Mouse (Mus musculus): ENCODE results near the gene Erg. TPM values are rescaled to one million over a fixed set of nuclear protein-coding genes. Genes with fewer than 3 reads are reported as not detected.
A peak's percentile ranks its signal among the peaks of the same experiment; 100 is the strongest.

Gene Erg
- polyA plus RNA-seq, 1 experiment from 2014 or later = 9.1 TPM

DNA sequence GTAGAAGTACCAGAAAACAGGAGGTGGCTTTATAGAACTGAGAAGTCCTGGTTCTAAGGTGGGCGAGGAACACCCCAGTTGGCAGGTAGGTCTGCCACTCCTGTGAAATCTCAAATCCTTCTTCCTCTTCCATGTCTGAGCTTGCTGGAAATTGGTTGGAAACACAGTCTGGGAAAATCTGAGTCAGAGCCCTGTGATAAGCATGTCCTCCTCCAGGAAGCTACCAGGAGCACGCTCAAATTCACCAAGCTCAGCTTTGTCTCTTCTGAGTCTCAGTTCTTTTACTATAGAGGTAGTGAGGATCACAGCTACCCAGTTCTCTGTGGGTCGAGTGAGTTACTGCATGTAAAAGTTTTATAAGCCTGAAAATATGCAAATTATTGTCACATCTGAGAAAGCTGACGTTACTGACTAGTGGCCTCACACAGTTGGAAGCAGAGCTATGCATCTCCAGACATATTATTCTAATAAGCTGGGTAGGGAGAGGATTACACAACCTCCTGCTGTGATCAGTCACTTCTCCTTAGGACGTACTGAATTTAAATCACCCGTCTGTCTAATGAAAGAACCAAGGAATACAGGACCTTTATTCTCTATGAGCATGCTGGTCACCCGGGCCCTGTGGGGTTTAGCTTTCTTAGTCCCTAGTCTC lies 165.0 kb downstream of the Erg start:
- TF ChIP-seq CTCF (IDR thresholded peaks at IDR 0.05; ENCODE audit: low read depth) = no peak
- DNase-seq = no peak
- Histone ChIP-seq H3K4me1 (ENCODE audit: insufficient read depth) (no peaks in the 10 kb centered on the region), H3K4me3 (ENCODE audit: low read depth, low read length) (no peak overlapping the region), H3K27me3 (ENCODE audit: insufficient read depth, low read length) (no peaks in the 10 kb centered on the region), H3K9me3 (ENCODE audit: low read depth, low read length) (no peaks in the 10 kb centered on the region), H3K27ac (ENCODE audit: low read depth) (no peak overlapping the region), H3K9ac (no peak overlapping the region), H3K4me2 (no peak overlapping the region), H3K36me3 (ENCODE audit: insufficient read depth) (no peaks in the 10 kb centered on the region)
- ATAC-seq (ENCODE audit: insufficient read depth) = no peak
- WGBS = 70% methylated on average over 7 of the region's 7 CpGs

DNA sequence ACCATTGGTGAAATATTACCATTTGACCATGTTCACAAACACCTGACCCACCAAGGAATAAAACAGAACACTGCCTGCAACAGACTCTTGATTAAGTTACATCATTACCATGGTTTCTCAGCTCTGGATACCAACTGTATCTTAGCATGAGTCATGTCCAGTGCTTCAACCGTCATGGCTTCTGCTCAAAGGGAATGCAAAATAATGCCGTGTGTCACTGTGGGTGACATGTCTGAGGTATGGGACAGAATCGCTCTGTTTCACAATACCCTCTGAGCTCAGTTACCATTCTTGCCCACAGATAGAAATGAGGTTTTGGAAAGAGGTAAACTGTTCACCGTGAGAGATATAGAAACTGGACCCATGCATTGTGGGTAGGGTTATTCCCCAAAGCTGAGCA lies 170.5 kb downstream of the Erg start:
- no peak for ATAC-seq (ENCODE audit: insufficient read depth)
- no peak for TF ChIP-seq CTCF (IDR thresholded peaks at IDR 0.05; ENCODE audit: low read depth)

DNA sequence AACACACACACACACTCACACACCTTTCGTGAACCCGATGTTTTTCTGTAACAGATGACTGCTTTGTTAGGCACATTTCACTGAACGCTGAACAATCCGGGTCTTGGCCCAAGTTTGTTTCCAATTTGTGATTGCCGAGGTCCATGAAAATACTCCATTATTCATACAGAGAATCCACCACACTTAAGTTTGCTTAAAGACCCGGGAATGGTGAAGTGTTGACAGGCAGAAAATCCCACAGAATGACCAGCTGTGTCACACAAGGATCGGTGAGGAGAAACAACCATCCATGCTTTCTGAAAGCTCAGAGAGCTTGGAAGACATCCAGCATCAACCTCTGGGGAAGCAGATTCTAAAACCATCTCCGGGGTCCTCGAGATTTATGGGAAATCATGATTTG lies 171.0 kb downstream of the Erg start:
- no peak for ATAC-seq (ENCODE audit: insufficient read depth)
- 47% methylated on average over 9 of the region's 9 CpGs for WGBS
- no peak overlapping the region for H3K4me3 ChIP-seq (ENCODE audit: low read depth, low read length)
- H3K4me2 ChIP-seq = no peak overlapping the region
- H3K4me1 ChIP-seq (ENCODE audit: insufficient read depth) = no peaks in the 10 kb centered on the region
- H3K27ac ChIP-seq (ENCODE audit: low read depth) = no peak overlapping the region
- H3K27me3 ChIP-seq (ENCODE audit: insufficient read depth, low read length) = no peaks in the 10 kb centered on the region
- no peak for TF ChIP-seq CTCF (IDR thresholded peaks at IDR 0.05; ENCODE audit: low read depth)
- H3K9ac ChIP-seq = no peak overlapping the region
- no peaks in the 10 kb centered on the region for H3K9me3 ChIP-seq (ENCODE audit: low read depth, low read length)
- H3K36me3 ChIP-seq (ENCODE audit: insufficient read depth) = no peaks in the 10 kb centered on the region
- no peak for DNase-seq

More for the DNA sequence above, 170.5 kb downstream of the Erg start:
- Histone ChIP-seq H3K36me3 (ENCODE audit: insufficient read depth) (no peaks in the 10 kb centered on the region), H3K4me2 (no peak overlapping the region), H3K27ac (ENCODE audit: low read depth) (no peak overlapping the region), H3K4me3 (ENCODE audit: low read depth, low read length) (no peak overlapping the region), H3K9ac (no peak overlapping the region), H3K4me1 (ENCODE audit: insufficient read depth) (no peaks in the 10 kb centered on the region), H3K27me3 (ENCODE audit: insufficient read depth, low read length) (no peaks in the 10 kb centered on the region), H3K9me3 (ENCODE audit: low read depth, low read length) (no peaks in the 10 kb centered on the region)
- no peak for DNase-seq
- WGBS = 85% methylated on average over 4 of the region's 4 CpGs

DNA sequence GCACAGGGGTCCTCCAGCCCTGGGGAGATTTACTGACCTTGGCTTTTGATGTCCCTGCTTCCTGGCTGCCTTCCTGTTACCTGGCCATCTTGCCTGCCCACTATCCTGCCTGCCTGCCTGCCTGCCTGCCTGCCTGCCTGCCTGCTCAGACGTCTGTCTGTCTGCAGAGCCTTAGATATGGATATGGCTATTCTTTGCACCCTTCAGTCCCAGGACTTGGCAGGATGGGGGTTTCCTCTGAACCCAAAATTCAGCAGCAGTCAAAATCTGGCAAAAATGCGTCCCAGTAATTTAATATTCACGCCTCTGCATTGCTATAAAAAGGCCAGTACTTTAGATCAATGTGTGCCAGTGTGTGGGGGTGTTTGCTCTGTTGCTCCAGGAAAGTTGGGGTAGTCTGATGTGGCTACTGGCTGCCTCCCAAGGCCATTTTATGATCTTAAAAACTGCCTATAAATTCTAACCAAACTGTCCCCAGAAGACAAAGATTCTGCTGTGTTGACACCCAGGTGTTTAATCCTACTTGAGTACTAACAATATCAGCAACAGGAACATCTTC lies 172.9 kb downstream of the Erg start:
- ATAC-seq (ENCODE audit: insufficient read depth) = no peak
- H3K27ac ChIP-seq (ENCODE audit: low read depth) = no peak overlapping the region
- no peak overlapping the region for H3K4me2 ChIP-seq
- no peak for DNase-seq
- TF ChIP-seq CTCF (IDR thresholded peaks at IDR 0.05; ENCODE audit: low read depth) = no peak
- H3K4me1 ChIP-seq (ENCODE audit: insufficient read depth) = no peaks in the 10 kb centered on the region
- H3K9ac ChIP-seq = no peak overlapping the region
- H3K27me3 ChIP-seq (ENCODE audit: insufficient read depth, low read length) = no peaks in the 10 kb centered on the region
- no peaks in the 10 kb centered on the region for H3K9me3 ChIP-seq (ENCODE audit: low read depth, low read length)
- 77% methylated on average over 3 of the region's 3 CpGs for WGBS
- no peaks in the 10 kb centered on the region for H3K36me3 ChIP-seq (ENCODE audit: insufficient read depth)
- no peak overlapping the region for H3K4me3 ChIP-seq (ENCODE audit: low read depth, low read length)

DNA sequence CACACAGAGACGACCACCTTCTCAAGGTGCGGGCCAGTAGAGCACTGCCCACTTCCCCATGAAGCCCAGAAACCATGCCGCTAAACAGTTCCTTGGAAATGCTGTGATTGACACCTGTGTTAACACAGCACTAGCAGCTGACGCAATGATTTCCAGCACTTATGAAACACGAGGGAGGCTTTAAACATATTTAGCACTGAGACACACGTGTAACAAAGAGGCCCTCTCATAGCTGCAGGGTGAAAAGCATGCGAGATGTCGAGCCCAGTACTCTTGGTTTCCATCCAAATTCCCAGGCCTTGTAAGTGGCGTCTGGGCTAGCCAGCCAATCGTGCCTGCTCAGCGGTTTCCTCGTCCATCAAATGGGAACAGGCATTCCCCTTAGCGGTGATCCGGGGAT lies 178.3 kb downstream of the Erg start:
- Histone ChIP-seq H3K9me3 (ENCODE audit: low read depth, low read length) (no peaks in the 10 kb centered on the region), H3K27ac (ENCODE audit: low read depth) (no peak overlapping the region), H3K36me3 (ENCODE audit: insufficient read depth) (no peaks in the 10 kb centered on the region), H3K4me2 (no peak overlapping the region), H3K4me3 (ENCODE audit: low read depth, low read length) (no peak overlapping the region), H3K27me3 (ENCODE audit: insufficient read depth, low read length) (no peaks in the 10 kb centered on the region), H3K4me1 (ENCODE audit: insufficient read depth) (no peaks in the 10 kb centered on the region), H3K9ac (no peak overlapping the region)
- peak; percentile 71 for DNase-seq
- 38% methylated on average over 14 of the region's 14 CpGs for WGBS
- no peak for ATAC-seq (ENCODE audit: insufficient read depth)
- TF ChIP-seq CTCF (IDR thresholded peaks at IDR 0.05; ENCODE audit: low read depth) = no peak

DNA sequence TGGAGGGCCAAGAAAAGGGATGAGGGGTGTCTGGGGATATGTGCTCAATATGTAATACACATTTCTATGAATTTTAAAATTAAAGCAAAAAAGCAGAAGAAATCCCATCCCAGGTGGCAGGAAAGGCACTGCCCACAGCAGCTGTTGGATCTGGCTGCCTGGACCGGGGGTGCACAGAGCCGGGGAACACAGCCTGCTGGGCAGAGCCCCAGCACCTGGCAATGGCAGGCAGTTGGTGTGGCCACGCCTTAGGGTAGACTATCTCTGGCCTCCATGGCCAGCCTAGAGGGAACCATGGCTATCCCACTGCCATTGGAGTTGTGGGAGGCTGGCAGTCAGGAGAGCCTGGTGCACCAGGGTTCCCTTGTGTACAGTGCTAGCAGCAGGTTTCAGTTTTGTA lies 180.9 kb downstream of the Erg start:
- no peak overlapping the region for H3K4me3 ChIP-seq (ENCODE audit: low read depth, low read length)
- ATAC-seq (ENCODE audit: insufficient read depth) (no peak), DNase-seq (no peak)
- 80% methylated on average over 3 of the region's 3 CpGs for WGBS
- no peak overlapping the region for H3K9ac ChIP-seq
- H3K36me3 ChIP-seq (ENCODE audit: insufficient read depth) = no peaks in the 10 kb centered on the region
- no peaks in the 10 kb centered on the region for H3K9me3 ChIP-seq (ENCODE audit: low read depth, low read length)
- H3K27me3 ChIP-seq (ENCODE audit: insufficient read depth, low read length) = no peaks in the 10 kb centered on the region
- no peak overlapping the region for H3K27ac ChIP-seq (ENCODE audit: low read depth)
- TF ChIP-seq CTCF (IDR thresholded peaks at IDR 0.05; ENCODE audit: low read depth) = no peak
- no peak overlapping the region for H3K4me2 ChIP-seq
- H3K4me1 ChIP-seq (ENCODE audit: insufficient read depth) = no peaks in the 10 kb centered on the region

DNA sequence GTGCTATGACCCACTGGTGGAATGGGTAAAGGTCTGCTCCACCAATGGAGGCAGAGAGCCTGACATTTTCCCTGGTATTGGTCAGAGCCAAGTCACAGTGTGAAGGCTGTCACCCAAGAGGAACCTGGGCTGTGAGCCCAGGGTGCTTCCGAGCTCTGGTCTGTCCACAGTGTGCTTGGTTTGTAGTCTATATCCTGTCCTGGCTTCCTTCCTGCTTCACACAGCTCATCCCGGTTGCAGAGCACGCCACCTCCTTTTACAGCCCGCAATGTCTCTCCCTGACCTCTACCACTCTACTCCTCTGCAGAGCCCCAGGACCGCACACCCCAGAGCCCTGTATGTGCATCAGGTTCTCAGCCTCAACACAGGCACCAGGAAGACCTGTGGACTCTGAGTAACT lies 182.9 kb downstream of the Erg start:
- H3K9ac ChIP-seq = no peak overlapping the region
- no peak overlapping the region for H3K27ac ChIP-seq (ENCODE audit: low read depth)
- H3K9me3 ChIP-seq (ENCODE audit: low read depth, low read length) = no peaks in the 10 kb centered on the region
- no peaks in the 10 kb centered on the region for H3K4me1 ChIP-seq (ENCODE audit: insufficient read depth)
- DNase-seq (peak; percentile 29), ATAC-seq (ENCODE audit: insufficient read depth) (no peak)
- WGBS = 64% methylated on average over 5 of the region's 5 CpGs
- H3K4me2 ChIP-seq = no peak overlapping the region
- no peaks in the 10 kb centered on the region for H3K36me3 ChIP-seq (ENCODE audit: insufficient read depth)
- H3K4me3 ChIP-seq (ENCODE audit: low read depth, low read length) = no peak overlapping the region
- TF ChIP-seq CTCF (IDR thresholded peaks at IDR 0.05; ENCODE audit: low read depth) = no peak
- H3K27me3 ChIP-seq (ENCODE audit: insufficient read depth, low read length) = no peaks in the 10 kb centered on the region

Data from lung, embryonic 14.5 days (tissue).